Comparison of ENCODE assay signal across 19 mouse cellular contexts in the genomic region with DNA sequence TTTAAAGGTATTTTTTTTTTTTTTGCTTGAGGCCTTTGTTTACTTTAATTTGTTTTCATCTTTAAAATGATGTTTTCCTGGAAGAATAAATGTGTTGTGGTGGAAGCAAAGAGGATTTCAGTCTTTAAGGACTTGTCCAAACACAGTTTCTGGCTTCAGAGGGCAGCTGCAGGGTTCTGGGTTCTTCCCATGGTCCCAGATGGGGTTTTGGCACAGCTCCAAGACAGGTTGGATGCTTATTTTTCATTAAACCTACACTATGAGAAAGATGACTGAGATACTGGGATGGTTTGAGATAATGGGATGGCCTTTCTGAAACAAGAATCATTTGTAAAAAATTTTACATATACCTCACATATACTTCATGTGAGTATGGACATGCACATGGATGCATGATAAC.
A peak's percentile ranks its signal among the peaks of the same experiment; 100 is the strongest.
DNase-seq lines count a peak whose midpoint lies in the region; ATAC-seq and TF ChIP-seq lines count a peak whose summit lies in the region.
"Had no signal": no experiment of that assay in that cellular context is flagged by ENCODE, and none has a peak within 500 bp of the region (broad histone marks: within the 10 kb centered on the region; RNA-seq: fewer than 3 reads in every experiment).

No protein-coding gene starts in this region.

- H3K27me3 ChIP-seq in forebrain, embryonic 15.5 days: no peaks in the 10 kb centered on the region
- H3K27me3 ChIP-seq: embryonic facial prominence, embryonic 15.5 days; heart, embryonic 12.5 days; hindbrain, embryonic 13.5 days; intestine, embryonic 15.5 days had no signal

- no peak overlapping the region for H3K27ac ChIP-seq in gastrocnemius, adult 2 months
- no peak overlapping the region for H3K27ac ChIP-seq in forebrain, embryonic 15.5 days (replicated peaks)
- H3K27ac ChIP-seq: embryonic facial prominence, embryonic 15.5 days; forebrain, embryonic 10.5 days; hindbrain, embryonic 13.5 days; intestine, embryonic 15.5 days had no signal

- ATAC-seq in forebrain, embryonic 15.5 days (replicated peaks): no peak
- ATAC-seq: forebrain, embryonic 16.5 days; intestine, embryonic 15.5 days had no signal

- H3K4me1 ChIP-seq in forebrain, embryonic 15.5 days: no peaks in the 10 kb centered on the region
- H3K4me1 ChIP-seq in lung, adult 2 months (ENCODE audit: control insufficient read depth, insufficient read depth, low read length): no peaks in the 10 kb centered on the region
- H3K4me1 ChIP-seq: embryonic facial prominence, embryonic 15.5 days; forebrain, embryonic 10.5 days; heart, embryonic 12.5 days; hindbrain, embryonic 13.5 days; intestine, embryonic 15.5 days had no signal

- no peak overlapping the region for H3K9ac ChIP-seq in forebrain, embryonic 15.5 days (replicated peaks)
- H3K9ac ChIP-seq: embryonic facial prominence, embryonic 15.5 days; heart, embryonic 12.5 days; hindbrain, embryonic 13.5 days; intestine, embryonic 15.5 days had no signal

- no peak overlapping the region for H3K4me2 ChIP-seq in forebrain, embryonic 15.5 days (replicated peaks)
- H3K4me2 ChIP-seq: embryonic facial prominence, embryonic 15.5 days; heart, embryonic 12.5 days; hindbrain, embryonic 13.5 days; intestine, embryonic 15.5 days had no signal

- TF ChIP-seq CTCF in gastrocnemius, adult 2 months (IDR thresholded peaks at IDR 0.05): no peak
- no peak for TF ChIP-seq CTCF in lung, adult 2 months (IDR thresholded peaks at IDR 0.05; ENCODE audit: insufficient read depth, low read length)

- intact Hi-C loops in gastrocnemius, adult 2 months (cut with DNase I): no loop called here

- H3K36me3 ChIP-seq in forebrain, embryonic 15.5 days: no peaks in the 10 kb centered on the region
- H3K36me3 ChIP-seq: embryonic facial prominence, embryonic 15.5 days; forebrain, embryonic 10.5 days; heart, embryonic 12.5 days; hindbrain, embryonic 13.5 days; intestine, embryonic 15.5 days had no signal

- H3K9me3 ChIP-seq in forebrain, embryonic 15.5 days: no peaks in the 10 kb centered on the region
- H3K9me3 ChIP-seq: embryonic facial prominence, embryonic 15.5 days; forebrain, embryonic 10.5 days; heart, embryonic 12.5 days; hindbrain, embryonic 13.5 days; intestine, embryonic 15.5 days had no signal

- DNase-seq in gastrocnemius, adult 2 months: peak; percentile 14
- no peak for DNase-seq in gastrocnemius, adult 8-10 months (ENCODE audit: low spot score in 2 of 2)
- DNase-seq in cerebellum, adult 11-12 months: peak; percentile 9
- DNase-seq in cerebellum, adult 8-10 months: peak; percentile 13
- peak; percentile 43 to 44 for DNase-seq in cerebellum, postnatal 14 days
- DNase-seq in layer of hippocampus, adult 11-12 months (ENCODE audit: low spot score): no peak
- DNase-seq in lung, adult 2 months: no peak
- DNase-seq: adrenal gland, postnatal 10 days; embryo, embryonic 11 days; gastrocnemius, postnatal 25 days; kidney, adult 2 months had no signal

- no peak overlapping the region for H3K4me3 ChIP-seq in gastrocnemius, adult 2 months
- no peak overlapping the region for H3K4me3 ChIP-seq in forebrain, embryonic 15.5 days
- H3K4me3 ChIP-seq in lung, adult 2 months (replicated peaks; ENCODE audit: extremely low read depth, low read depth, low read length): no peak overlapping the region
- H3K4me3 ChIP-seq: embryonic facial prominence, embryonic 15.5 days; erythroblast, embryonic 14.5 days; forebrain, embryonic 10.5 days; heart, embryonic 12.5 days; hindbrain, embryonic 13.5 days; intestine, embryonic 15.5 days had no signal

- TF ChIP-seq POLR2A in lung, adult 2 months (IDR thresholded peaks at IDR 0.05; ENCODE audit: borderline replicate concordance, extremely low read depth, low read depth, low read length): no peak

Comparison
In these comparisons a context has a peak if more than half of its experiments do, and no peak if none do; other contexts are left out.
1. DNase-seq: peak in gastrocnemius, adult 2 months (single experiment), cerebellum, adult 11-12 months (single experiment), cerebellum, adult 8-10 months (single experiment) and cerebellum, postnatal 14 days (2 of 2); none in gastrocnemius, adult 8-10 months (0 of 2), layer of hippocampus, adult 11-12 months (single experiment) and lung, adult 2 months (single experiment).